Mouse (Mus musculus): ENCODE results near the gene Samd5.

Gene Samd5

GRCm38 (mm10) chr10:9674561-9675521 lies at the start of gene Samd5:
Gene Samd5 (minus strand): TSS chr10:9675208.
- in situ Hi-C loops (cut with MboI, MseI): no loop called here

DNA sequence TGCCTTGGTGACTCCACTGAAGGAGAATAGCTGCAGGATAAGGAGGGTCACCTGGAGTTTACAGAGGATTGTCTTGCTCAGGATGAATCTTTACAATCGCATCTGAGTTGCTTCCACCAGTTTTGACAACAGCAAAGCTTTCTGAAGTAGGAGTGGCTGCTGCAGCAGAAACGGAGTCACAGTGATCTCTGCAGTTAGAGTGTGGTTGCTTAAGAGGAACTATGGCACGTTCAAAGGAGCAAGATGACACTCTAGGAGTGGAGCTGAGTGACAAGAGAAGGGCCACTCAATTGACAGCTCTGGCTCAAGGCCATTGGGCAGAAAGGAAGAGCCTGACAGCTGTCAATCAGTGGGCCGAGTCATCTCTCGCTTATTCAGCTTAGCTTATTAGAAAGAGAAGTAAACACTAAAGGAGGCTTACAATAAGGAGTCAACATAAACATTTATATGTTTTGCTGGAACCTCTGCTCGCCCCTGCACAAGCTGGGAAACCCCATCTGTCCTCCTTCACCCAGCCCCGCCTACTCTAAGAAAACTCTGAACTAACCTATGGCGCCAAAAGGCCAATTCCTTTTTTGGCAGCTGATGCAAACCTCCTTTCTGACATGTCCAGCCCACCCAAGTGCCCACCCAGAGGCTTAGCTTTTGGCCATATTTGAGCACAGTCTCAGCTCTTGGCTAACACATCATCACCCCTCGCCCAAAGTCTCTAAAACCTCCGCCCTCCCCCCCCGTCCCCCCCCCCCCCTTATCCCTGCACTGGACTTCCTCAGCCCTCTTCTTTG lies 47.7 kb upstream of the Samd5 start:
- in situ Hi-C loops (cut with MboI, MseI): no loop called here

DNA sequence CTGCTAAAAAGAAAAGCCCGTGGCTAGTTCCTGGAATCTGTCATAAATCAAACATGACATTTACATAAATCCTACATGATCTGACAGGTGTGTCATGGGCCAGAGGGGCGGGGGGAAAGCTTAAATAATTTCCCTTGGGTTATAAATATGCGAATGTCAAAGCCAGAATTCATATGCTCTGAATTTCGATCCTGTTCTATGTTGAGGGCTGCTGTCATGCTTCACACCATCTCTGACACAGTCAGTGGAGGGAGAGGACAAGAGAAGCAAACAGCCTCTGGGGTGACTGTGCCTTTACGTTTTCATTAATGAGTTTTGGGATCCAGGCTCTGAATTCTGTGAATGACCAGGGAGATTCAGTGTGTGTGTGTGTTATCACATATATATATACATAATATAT lies 45.0 kb upstream of the Samd5 start:
- in situ Hi-C loops (cut with MboI, MseI): no loop called here

DNA sequence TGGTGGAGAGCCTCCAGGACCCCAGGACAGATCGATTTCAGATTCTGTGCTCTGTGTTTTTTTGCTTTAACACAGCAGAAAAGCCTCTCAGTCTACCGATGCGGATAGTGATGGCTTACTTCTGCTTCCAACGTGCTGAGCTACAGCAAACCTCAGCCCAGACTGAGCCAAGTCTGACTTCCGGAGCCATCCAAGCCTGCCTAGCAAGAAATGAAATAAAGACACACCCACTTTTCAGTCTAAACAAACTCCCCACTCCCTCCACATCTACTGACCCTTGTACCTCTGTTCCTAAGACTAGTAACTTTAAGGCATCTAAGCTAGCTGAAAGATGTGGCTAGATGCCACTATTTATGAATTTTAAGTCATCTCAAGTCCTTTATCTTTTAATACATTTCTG lies 43.1 kb upstream of the Samd5 start:
- in situ Hi-C loops (cut with MboI, MseI): no loop called here

DNA sequence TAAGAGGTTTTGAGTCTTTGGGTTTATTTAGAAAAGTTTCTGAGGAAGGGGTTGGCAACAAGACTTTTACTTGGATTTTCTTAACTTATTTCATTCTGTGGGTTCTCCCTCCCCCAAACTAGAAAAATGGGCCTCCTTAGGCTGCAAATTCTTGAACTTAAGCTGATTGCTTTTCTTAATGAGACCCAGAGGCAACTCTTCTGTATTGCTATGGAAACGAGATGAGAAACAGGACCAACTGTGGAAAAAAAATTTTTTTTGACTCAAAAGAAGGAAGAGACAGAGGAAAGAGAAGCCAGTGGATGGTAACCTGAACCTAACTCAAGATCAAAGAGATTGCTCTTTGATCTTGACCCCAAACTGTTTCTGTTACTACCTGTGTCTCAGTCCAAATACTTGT lies 29.9 kb upstream of the Samd5 start:
- in situ Hi-C loops (cut with MboI, MseI): no loop called here

GRCm38 (mm10) chr10:9699071-9699761 lies 24.2 kb upstream of the Samd5 start:
- in situ Hi-C loops (cut with MboI, MseI): no loop called here

- in situ Hi-C loops (cut with MboI, MseI): no loop called here
Observed at GRCm38 (mm10) chr10:9698141-9698540, 23.1 kb upstream of the Samd5 start.

DNA sequence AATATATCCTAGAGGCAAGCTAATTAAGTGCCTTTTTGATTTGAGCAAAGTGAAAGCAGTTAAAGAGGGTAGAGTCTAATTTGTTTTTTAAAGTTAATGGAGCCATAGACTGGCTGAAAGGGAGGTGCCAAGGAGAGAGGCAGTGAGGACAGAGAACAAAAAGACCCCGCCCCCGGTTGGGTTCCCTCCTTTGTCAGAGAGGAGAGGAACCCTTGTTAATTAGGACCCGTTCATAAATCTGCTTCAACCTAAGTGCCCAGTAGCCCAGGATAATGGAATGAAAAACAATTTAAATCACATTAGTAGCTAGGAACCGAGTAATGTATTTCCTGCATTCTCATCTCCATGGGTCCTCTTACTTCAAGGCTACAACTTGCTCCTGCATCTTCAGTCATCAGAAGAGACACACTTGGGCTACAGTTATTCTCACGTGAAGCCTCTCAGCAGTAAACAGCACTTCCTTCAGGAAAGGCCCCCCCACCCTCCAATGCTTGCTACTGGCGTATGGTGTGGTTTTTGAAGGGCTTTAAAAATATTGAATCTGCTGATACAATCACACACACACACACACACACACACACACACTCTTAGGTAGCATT lies 21.6 kb upstream of the Samd5 start:
- in situ Hi-C loops (cut with MboI, MseI): no loop called here

GRCm38 (mm10) chr10:9693990-9694699 lies 19.1 kb upstream of the Samd5 start:
- in situ Hi-C loops (cut with MboI, MseI): no loop called here

- in situ Hi-C loops (cut with MboI, MseI): no loop called here
Observed at GRCm38 (mm10) chr10:9680928-9681327, 5.9 kb upstream of the Samd5 start.

DNA sequence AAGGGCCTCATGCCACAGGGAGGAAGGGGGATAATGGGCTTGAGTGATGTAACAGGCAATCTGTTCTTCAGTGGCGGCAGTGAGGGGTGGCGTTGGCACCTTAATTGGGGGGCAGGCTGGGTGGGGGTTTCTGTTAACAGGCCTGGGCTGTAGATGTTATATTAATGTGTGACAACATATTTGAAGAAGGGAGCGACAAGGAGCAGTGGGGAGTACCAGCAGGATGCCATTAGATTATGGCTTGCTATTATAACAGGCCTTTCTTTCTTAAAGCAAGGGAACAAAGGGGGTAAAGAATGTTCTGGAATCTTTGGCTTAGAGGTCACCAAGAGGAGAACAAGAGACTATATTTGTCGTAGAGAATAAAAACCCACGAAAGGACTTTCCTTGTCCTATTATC lies 4.9 kb upstream of the Samd5 start:
- in situ Hi-C loops (cut with MboI, MseI): no loop called here

- in situ Hi-C loops (cut with MboI, MseI): no loop called here
Observed at GRCm38 (mm10) chr10:9678071-9678470, 3.1 kb upstream of the Samd5 start.

GRCm38 (mm10) chr10:9676886-9677285 lies 1.9 kb upstream of the Samd5 start:
- in situ Hi-C loops (cut with MboI, MseI): no loop called here

GRCm38 (mm10) chr10:9676418-9676786 lies 1.4 kb upstream of the Samd5 start:
- in situ Hi-C loops (cut with MboI, MseI): no loop called here

- in situ Hi-C loops (cut with MboI, MseI): no loop called here
Observed at GRCm38 (mm10) chr10:9675550-9676417, 776 bp upstream of the Samd5 start.

- in situ Hi-C loops (cut with MboI, MseI): no loop called here
Observed at GRCm38 (mm10) chr10:9673276-9673675, 1.7 kb downstream of the Samd5 start.

GRCm38 (mm10) chr10:9672751-9673150 lies 2.3 kb downstream of the Samd5 start:
- in situ Hi-C loops (cut with MboI, MseI): no loop called here

- in situ Hi-C loops (cut with MboI, MseI): no loop called here
Observed at GRCm38 (mm10) chr10:9670351-9670750, 4.7 kb downstream of the Samd5 start.

GRCm38 (mm10) chr10:9668791-9669190 lies 6.2 kb downstream of the Samd5 start:
- in situ Hi-C loops (cut with MboI, MseI): no loop called here

- in situ Hi-C loops (cut with MboI, MseI): no loop called here
Observed at GRCm38 (mm10) chr10:9652946-9653345, 22.1 kb downstream of the Samd5 start.
